Mouse (Mus musculus) intestine, postnatal 0 days (tissue): ENCODE results near the gene Gltpd2. TPM values are rescaled to one million over a fixed set of nuclear protein-coding genes. Genes with fewer than 3 reads are reported as not detected.
"Not testable (repeated sequence)": the region's sequence is repeated elsewhere in the genome, so short reads cannot be mapped to it uniquely, and the experiment has no call there.

ENCODE experiments used
- ATAC-seq: fragments of 200-750 bp; cut with Nextera tagmentation; 2 replicates; pipeline ENCODE4 v1.8.0; 2017; ENCODE audit warnings: mild to moderate bottlenecking, moderate TSS enrichment, moderate library complexity
- H3K27ac ChIP-seq: fragments of 300-500 bp; sonication (generic); 2 replicates; pipeline ENCODE4 v1.5.1; 2014; ENCODE audit warnings: mild to moderate bottlenecking, low read depth, low read length, moderate library complexity
- H3K27me3 ChIP-seq: fragments of 300-500 bp; sonication (generic); replicated peaks from 2 replicates; pipeline ENCODE4 v1.6.1; 2014; ENCODE audit warnings: low read length, mixed read lengths; ENCODE audit not compliant: control insufficient read depth, insufficient read depth
- H3K36me3 ChIP-seq: fragments of 300-500 bp; sonication (generic); 2 replicates; pipeline ENCODE4 v1.6.1; 2014; ENCODE audit warnings: mild to moderate bottlenecking, moderate library complexity; ENCODE audit not compliant: control insufficient read depth, insufficient read depth
- H3K4me1 ChIP-seq: fragments of 300-500 bp; sonication (generic); replicated peaks from 2 replicates; pipeline ENCODE4 v1.6.1; 2014; ENCODE audit warnings: antibody characterized with exemption, low read length, mixed read lengths; ENCODE audit not compliant: control insufficient read depth, insufficient read depth
- H3K4me2 ChIP-seq: fragments of 300-500 bp; sonication (generic); replicated peaks from 2 replicates; pipeline ENCODE4 v1.6.1; 2014; ENCODE audit warnings: low read depth, mild to moderate bottlenecking, moderate library complexity
- H3K4me3 ChIP-seq: fragments of 300-500 bp; sonication (generic); 2 replicates; pipeline ENCODE4 v1.5.1; 2014; ENCODE audit warnings: low read depth, low read length
- H3K9ac ChIP-seq: fragments of 300-500 bp; sonication (generic); 2 replicates; pipeline ENCODE4 v1.6.1; 2014; ENCODE audit warnings: mild to moderate bottlenecking, low read depth, low read length
- H3K9me3 ChIP-seq: fragments of 300-500 bp; sonication (generic); 2 replicates; pipeline ENCODE4 v1.6.1; 2016; ENCODE audit warnings: mixed run types; ENCODE audit not compliant: control insufficient read depth
- CTCF ChIP-seq: sonication (generic); IDR thresholded peaks from 2 replicates; pipeline ENCODE4 v1.5.1; 2016; ENCODE audit warnings: low read depth, mild to moderate bottlenecking, control low read depth, antibody characterized with exemption, moderate library complexity
- WGBS: fragments of 180-500 bp; shearing (Covaris S2); extraction: QIAGEN DNeasy Blood & Tissue Kit; methylation state at CpG from one replicate; pipeline ENCODE4 v1.1.7; 2014; 5-methylcytosine and 5-hydroxymethylcytosine counted together
- polyA plus RNA-seq: library from polyadenylated mRNA; unstranded; fragments of >200 nt; fragmentation: Nextera tagmentation; extraction: Ambion mirVana; gene quantifications from 2 replicates; pipeline ENCODE4 v1.2.1, GENCODE M21; 2015

The Gltpd2 gene
- polyA plus RNA-seq: 0.30 and 0.82 TPM in 2 replicates

DNA sequence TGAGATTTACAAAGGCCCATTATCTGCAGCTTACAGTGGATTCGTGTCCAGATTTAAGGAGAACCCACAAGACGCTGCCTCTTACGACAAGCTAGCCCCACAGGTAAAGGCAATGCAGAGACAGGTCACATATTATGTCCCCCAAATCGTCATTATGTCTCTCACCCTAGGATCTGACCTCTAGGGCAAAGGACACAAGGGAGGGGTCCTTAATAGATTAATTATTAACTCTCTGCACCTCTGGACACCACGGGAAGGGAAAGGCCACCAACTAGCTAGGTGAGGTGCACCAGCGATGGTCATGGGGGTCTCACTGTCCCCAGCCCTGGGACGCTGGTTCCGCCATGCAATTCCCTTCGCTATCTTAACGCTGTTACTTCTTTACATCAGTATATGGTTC lies at the start of gene Gltpd2:
TSS of gene Gltpd2 (plus strand) at position 274 of the 400 bp plus-strand sequence.
- no peak for TF ChIP-seq CTCF
- H3K27ac ChIP-seq: peak within 1 kb of the TSS; percentile 72
- no peaks in the 10 kb centered on the region for H3K4me1 ChIP-seq
- no peaks in the 10 kb centered on the region for H3K36me3 ChIP-seq
- peak within 1 kb of the TSS; percentile 56; the same call in 1 of the 2 replicates for H3K9ac ChIP-seq
- peak within 1 kb of the TSS; percentile 24; the same call in 1 of the 2 replicates for H3K4me3 ChIP-seq
- 56% methylated on average over 10 of the region's 10 CpGs for WGBS
- no peaks in the 10 kb centered on the region for H3K27me3 ChIP-seq
- H3K9me3 ChIP-seq: no peaks in the 10 kb centered on the region
- peak within 1 kb of the TSS; percentile 57 for H3K4me2 ChIP-seq
- no peak for ATAC-seq

GRCm38 (mm10) chr11:70469764-70470163 lies 49.2 kb upstream of the Gltpd2 start:
- 93% methylated on average over 3 of the region's 3 CpGs for WGBS
- ATAC-seq: no peak
- TF ChIP-seq CTCF: no peak
- no peak overlapping the region for H3K27ac ChIP-seq
- H3K4me2 ChIP-seq: no peak overlapping the region
- no peaks in the 10 kb centered on the region for H3K36me3 ChIP-seq
- peaks cover 4% of the 10 kb centered on the region; the same call in 1 of the 2 replicates for H3K4me1 ChIP-seq
- no peak overlapping the region for H3K4me3 ChIP-seq
- H3K27me3 ChIP-seq: peaks cover 8% of the 10 kb centered on the region; the same call in 1 of the 2 replicates
- H3K9me3 ChIP-seq: no peaks in the 10 kb centered on the region
- H3K9ac ChIP-seq: no peak overlapping the region

- no peaks in the 10 kb centered on the region for H3K36me3 ChIP-seq
- H3K27me3 ChIP-seq: no peaks in the 10 kb centered on the region
- H3K27ac ChIP-seq: no peak overlapping the region
- H3K4me3 ChIP-seq: no peak overlapping the region
- no peaks in the 10 kb centered on the region for H3K9me3 ChIP-seq
- no peak for TF ChIP-seq CTCF
- no peak for ATAC-seq
- H3K4me2 ChIP-seq: no peak overlapping the region
- peaks cover 9% of the 10 kb centered on the region; the same call in 1 of the 2 replicates for H3K4me1 ChIP-seq
- H3K9ac ChIP-seq: no peak overlapping the region
Measured at GRCm38 (mm10) chr11:70472716-70473115, 46.3 kb upstream of the Gltpd2 start.

DNA sequence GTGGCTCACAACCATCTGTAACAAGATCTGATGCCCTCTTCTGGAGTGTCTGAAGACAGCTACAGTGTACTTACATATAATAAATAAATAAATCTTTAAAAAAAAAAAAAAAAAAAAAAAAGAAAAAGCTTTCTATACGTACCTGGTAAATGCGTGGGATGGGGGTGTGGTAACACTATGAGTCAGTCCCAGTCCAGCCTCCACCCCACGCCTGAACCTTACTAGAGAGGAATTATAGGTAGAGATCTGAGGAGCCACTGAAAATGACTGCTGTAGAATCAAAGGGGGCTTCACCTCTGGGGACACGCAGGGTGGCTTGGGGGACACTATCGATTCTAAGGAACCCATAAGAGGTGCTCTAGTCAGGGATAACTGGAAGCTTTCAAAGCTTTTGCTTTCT lies 45.7 kb upstream of the Gltpd2 start:
- not testable (repeated sequence) for H3K27ac ChIP-seq
- WGBS: 75% methylated on average over 5 of the region's 5 CpGs
- peak; percentile 11; the same call in 1 of the 2 replicates for ATAC-seq

DNA sequence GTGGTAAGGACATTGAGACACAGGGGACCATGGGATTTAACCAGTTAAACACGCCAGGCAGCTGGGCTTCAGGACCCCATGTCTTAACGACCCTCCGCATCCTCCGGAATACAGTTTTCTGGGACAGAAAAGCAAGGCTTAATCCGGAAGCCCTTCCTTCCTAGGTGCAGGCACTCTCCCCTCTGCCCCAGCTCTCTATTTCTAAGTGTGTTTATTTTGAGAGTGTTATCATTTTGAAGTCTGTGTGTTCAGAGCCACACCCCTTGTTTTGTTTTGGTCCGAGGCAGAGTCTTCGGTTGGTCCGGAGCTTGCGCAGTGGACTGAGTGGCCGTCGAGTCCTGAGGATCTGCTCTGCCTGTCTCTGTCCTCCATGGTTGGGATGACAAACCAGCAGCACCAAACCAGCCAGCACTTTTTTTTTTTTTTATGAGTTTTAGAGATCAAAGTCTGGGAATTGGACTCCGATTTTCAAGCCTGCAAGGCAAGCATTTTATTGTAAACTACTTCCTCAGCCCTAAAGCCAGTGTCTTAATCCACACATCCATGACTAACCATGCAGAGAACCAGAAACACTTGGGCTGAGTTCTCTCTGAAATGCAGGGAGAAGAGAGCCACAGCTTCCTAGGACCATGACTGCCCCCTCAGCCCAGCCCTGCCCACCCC lies 44.0 kb upstream of the Gltpd2 start:
- Histone ChIP-seq H3K4me1 (peaks cover 9% of the 10 kb centered on the region; the same call in 1 of the 2 replicates), H3K4me2 (peak overlapping the region; percentile 35; the same call in 1 of the 2 replicates), H3K36me3 (no peaks in the 10 kb centered on the region), H3K9ac (no peak overlapping the region), H3K4me3 (no peak overlapping the region), H3K27ac (peak overlapping the region; percentile 76), H3K9me3 (no peaks in the 10 kb centered on the region), H3K27me3 (no peaks in the 10 kb centered on the region)
- 30% methylated on average over 12 of the region's 12 CpGs for WGBS
- TF ChIP-seq CTCF: no peak
- peak; percentile 81 for ATAC-seq

More for the DNA sequence above, 45.7 kb upstream of the Gltpd2 start:
- not testable (repeated sequence) for H3K9ac ChIP-seq, H3K36me3 ChIP-seq, H3K4me3 ChIP-seq, H3K4me1 ChIP-seq, H3K27me3 ChIP-seq, H3K9me3 ChIP-seq, H3K4me2 ChIP-seq

- Histone ChIP-seq H3K36me3 (no peaks in the 10 kb centered on the region), H3K9me3 (no peaks in the 10 kb centered on the region), H3K4me2 (no peak overlapping the region), H3K27ac (no peak overlapping the region), H3K9ac (no peak overlapping the region), H3K4me1 (no peaks in the 10 kb centered on the region), H3K27me3 (no peaks in the 10 kb centered on the region), H3K4me3 (no peak overlapping the region)
- WGBS: 42% methylated on average over 2 of the region's 2 CpGs
- ATAC-seq: no peak
- no peak for TF ChIP-seq CTCF
Measured at GRCm38 (mm10) chr11:70485498-70485897, 33.5 kb upstream of the Gltpd2 start.
